Mouse (Mus musculus): ENCODE measurements around the gene Sec61g. TPM values are rescaled to one million over a fixed set of nuclear protein-coding genes. Genes with fewer than 3 reads are reported as not detected.
"Not testable (repeated sequence)": the region's sequence is repeated elsewhere in the genome, so short reads cannot be mapped to it uniquely, and the experiment has no call there.

Gene Sec61g
- 1.3 and 3.9 TPM in 2 replicates for polyA plus RNA-seq (2012; ENCODE audit: insufficient read depth, insufficient read length, missing spikeins)

DNA sequence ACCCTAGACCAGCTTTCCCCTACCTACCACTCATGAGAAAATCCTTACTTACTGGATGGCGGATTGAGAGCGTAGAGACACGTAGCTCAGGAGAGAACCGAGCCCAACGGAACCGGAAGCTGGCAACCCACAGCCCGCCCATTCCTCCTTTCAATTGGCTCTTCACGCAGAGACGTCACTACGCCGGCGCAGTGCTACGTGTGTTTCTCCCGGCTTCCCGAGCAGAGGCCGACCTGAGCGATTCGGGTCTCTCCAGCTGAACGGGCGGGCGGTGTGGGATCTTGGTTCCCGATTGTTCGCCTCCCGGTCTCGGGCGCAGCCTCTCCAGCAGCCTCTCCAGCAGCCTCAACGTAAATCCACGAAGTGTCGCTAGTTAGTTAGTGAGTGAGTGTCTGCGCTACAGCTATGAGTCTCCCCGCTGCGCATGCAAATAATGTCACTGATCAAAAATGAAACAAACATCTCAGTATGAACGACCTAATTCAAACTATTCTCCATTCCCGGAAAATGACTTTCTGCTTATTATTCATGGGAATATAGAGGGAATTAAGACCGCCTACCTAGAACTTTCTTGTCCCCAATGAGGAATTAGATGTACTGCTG is at the start of gene Sec61g:
Gene Sec61g, minus strand, starts transcription at position 433 of the 603 bp plus-strand sequence.
- Histone ChIP-seq H3K4me3 (ENCODE audit: insufficient read depth, low read depth, low read length) (peak within 1 kb of the TSS; percentile 98), H3K27ac (replicated peaks; ENCODE audit: low read depth, low read length) (peak within 1 kb of the TSS; percentile 92), H3K4me1 (ENCODE audit: control insufficient read depth, insufficient read depth, insufficient read length, low read length) (no peaks in the 10 kb centered on the region)

GRCm38 (mm10) chr11:16546421-16547163 is 38.3 kb upstream of the Sec61g start:
- Histone ChIP-seq H3K27ac (replicated peaks; ENCODE audit: low read depth, low read length) (no peak overlapping the region), H3K4me1 (ENCODE audit: control insufficient read depth, insufficient read depth, insufficient read length, low read length) (no peaks in the 10 kb centered on the region), H3K4me3 (ENCODE audit: insufficient read depth, low read depth, low read length) (no peak overlapping the region)

GRCm38 (mm10) chr11:16537379-16537778 is 29.1 kb upstream of the Sec61g start:
- Histone ChIP-seq H3K4me1 (ENCODE audit: control insufficient read depth, insufficient read depth, insufficient read length, low read length) (no peaks in the 10 kb centered on the region), H3K4me3 (ENCODE audit: insufficient read depth, low read depth, low read length) (no peak overlapping the region), H3K27ac (replicated peaks; ENCODE audit: low read depth, low read length) (no peak overlapping the region)

DNA sequence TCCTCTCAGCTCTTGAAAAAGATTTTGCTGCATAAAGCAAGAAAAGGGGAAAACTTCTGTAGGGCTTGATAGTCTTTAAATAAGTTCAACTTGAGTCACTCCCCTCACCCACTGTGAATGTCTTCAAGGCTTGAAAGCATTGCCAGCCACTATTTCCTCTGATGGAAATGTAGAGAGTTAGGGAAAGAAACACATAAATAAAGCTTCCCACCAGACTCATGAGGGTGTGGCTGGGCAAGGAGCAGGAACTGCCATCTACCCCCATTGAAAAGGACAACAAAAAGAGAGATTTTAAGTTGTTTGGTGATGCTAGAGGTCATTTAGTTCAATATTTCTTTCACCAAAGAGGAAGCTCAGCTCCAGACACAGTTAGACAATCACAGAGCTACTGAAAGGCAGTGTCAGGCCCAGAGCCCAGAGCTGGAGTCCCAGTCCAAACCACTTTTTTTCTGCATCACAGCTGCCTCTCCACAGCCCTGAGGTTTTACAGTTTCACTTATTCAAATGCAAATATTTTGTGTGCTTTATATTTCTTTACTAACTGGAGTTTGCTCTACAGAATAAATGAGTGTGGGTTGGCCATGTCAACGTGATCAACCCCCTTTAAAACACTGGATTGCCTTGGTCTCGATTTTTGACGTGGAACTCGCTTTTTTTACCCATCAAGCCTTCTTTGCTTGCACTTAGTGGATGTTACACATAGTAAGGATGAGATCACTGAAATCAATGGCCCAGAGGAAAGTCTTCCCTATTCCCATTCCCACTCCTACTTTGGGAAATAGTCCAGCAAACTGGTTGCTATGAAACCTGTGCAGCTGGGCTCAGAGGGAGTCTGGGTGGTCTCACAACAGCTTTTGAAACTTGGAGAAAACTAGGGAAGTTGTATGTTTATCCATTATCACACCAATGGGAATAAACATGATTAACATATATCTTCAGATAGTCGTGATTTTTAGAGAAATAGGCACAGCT is 26.6 kb upstream of the Sec61g start:
- Histone ChIP-seq H3K4me3 (ENCODE audit: insufficient read depth, low read depth, low read length) (no peak overlapping the region), H3K27ac (replicated peaks; ENCODE audit: low read depth, low read length) (no peak overlapping the region), H3K4me1 (ENCODE audit: control insufficient read depth, insufficient read depth, insufficient read length, low read length) (no peaks in the 10 kb centered on the region)

GRCm38 (mm10) chr11:16532877-16533276 is 24.6 kb upstream of the Sec61g start:
- Histone ChIP-seq H3K27ac (replicated peaks; ENCODE audit: low read depth, low read length) (no peak overlapping the region), H3K4me3 (ENCODE audit: insufficient read depth, low read depth, low read length) (no peak overlapping the region), H3K4me1 (ENCODE audit: control insufficient read depth, insufficient read depth, insufficient read length, low read length) (no peaks in the 10 kb centered on the region)

DNA sequence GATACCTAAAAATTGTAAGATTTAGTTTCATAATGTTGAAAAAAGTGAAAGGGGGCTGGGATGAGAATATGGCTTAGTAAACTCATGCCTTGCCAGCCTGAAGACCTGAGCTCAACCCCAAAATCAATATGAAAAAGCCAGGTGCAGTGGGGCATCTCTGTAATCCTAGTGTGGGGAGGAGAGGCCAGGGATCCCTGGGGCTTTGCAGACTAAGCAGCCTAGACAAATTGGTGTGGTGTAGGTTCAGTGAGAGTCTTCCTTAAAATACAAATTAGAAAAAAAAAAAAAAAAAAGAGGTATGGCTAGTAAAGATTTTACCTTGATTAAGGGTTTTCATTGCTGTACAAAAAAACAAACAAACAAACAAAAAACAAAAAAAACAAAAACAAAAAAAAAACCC is 20.6 kb upstream of the Sec61g start:
- Histone ChIP-seq H3K4me3 (ENCODE audit: insufficient read depth, low read depth, low read length) (no peak overlapping the region), H3K4me1 (ENCODE audit: control insufficient read depth, insufficient read depth, insufficient read length, low read length) (no peaks in the 10 kb centered on the region), H3K27ac (replicated peaks; ENCODE audit: low read depth, low read length) (peak overlapping the region; percentile 43)

- no peaks in the 10 kb centered on the region for H3K4me1 ChIP-seq (ENCODE audit: control insufficient read depth, insufficient read depth, insufficient read length, low read length)
- no peak overlapping the region for H3K4me3 ChIP-seq (ENCODE audit: insufficient read depth, low read depth, low read length)
- peak overlapping the region; percentile 23; the same call in 1 of the 2 replicates for H3K27ac ChIP-seq (replicated peaks; ENCODE audit: low read depth, low read length)
These were observed 20.1 kb upstream of the Sec61g start for GRCm38 (mm10) chr11:16528391-16528790.

DNA sequence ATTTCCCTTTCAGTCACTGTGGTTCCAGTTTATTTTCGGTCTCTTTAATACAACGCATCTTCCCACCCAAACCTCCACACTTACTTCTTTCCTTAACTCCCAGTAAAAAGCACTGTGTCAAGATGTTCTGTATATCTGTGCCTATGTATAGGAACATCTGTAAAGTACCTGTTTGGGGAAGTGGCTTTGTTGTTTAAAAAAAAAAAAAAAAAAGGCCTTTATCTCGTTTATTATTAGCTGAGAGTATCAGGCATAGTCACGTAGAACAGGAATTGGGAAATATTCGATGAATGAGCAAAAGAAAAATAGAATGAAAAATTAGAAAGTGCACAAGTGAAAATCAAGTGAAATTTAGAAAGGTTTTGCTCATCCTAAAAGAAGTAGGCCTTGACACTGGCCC is 19.5 kb upstream of the Sec61g start:
- no peaks in the 10 kb centered on the region for H3K4me1 ChIP-seq (ENCODE audit: control insufficient read depth, insufficient read depth, insufficient read length, low read length)

GRCm38 (mm10) chr11:16526467-16526866 is 18.2 kb upstream of the Sec61g start:
- H3K4me3 ChIP-seq (ENCODE audit: insufficient read depth, low read depth, low read length), result no peak overlapping the region
- H3K27ac ChIP-seq (replicated peaks; ENCODE audit: low read depth, low read length), result no peak overlapping the region
- H3K4me1 ChIP-seq (ENCODE audit: control insufficient read depth, insufficient read depth, insufficient read length, low read length), result no peaks in the 10 kb centered on the region

More for the DNA sequence above, 19.5 kb upstream of the Sec61g start:
- H3K4me3 ChIP-seq (ENCODE audit: insufficient read depth, low read depth, low read length), result no peak overlapping the region
- no peak overlapping the region for H3K27ac ChIP-seq (replicated peaks; ENCODE audit: low read depth, low read length)

DNA sequence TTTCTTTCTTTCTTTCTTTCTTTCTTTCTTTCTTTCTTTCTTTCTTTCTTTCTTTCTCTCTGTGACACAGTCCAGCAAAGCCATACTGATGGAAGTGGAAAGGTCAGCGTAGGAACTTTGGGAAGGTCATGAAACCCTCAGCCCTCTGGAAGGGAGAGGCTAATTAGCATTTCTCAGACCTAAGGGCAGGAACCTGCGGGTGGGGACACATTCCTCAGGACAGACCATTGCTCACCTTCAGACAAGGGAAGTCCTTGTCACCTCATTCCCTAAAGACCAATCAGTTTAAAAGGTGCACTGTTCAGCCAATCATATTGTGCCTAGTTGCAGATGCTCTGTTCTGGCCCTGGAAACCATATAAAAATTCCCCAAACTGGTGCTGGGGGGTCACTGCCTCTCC is 17.4 kb upstream of the Sec61g start:
- Histone ChIP-seq H3K4me3 (ENCODE audit: insufficient read depth, low read depth, low read length) (no peak overlapping the region), H3K27ac (replicated peaks; ENCODE audit: low read depth, low read length) (no peak overlapping the region), H3K4me1 (ENCODE audit: control insufficient read depth, insufficient read depth, insufficient read length, low read length) (no peaks in the 10 kb centered on the region)

DNA sequence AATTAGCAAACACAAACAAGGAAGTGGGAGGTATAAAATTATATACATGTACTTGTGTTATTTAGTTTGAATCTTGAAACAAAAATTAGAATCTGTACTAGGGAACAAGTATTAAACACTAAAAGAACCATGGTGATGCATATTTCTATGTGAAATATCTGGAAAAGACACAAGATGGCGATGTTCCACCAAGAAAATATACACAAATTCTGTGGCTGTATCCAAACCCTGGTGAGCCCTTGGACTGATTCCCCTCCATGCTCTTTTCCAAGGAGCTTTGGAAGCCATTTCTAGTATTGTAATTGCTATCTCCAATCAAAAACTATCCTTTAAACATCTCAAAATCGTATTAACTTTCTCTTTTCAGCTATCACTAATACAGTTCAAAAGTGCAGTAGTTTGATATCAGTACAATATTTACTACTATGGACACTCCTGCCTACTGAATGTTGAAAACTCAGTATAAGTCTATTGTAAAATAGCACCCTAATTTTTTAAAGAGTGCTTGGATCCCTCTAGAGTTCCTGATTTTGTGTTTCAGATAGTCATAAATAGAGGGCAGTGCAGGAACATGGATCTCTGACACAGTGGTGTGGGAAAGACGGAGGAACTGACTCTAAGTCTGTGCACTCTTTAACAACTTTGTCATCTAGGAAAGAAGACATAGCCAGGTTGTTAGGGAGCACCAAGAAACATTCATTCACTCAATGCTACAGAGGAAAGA is 16.8 kb upstream of the Sec61g start:
- no peak overlapping the region for H3K27ac ChIP-seq (replicated peaks; ENCODE audit: low read depth, low read length)
- H3K4me1 ChIP-seq (ENCODE audit: control insufficient read depth, insufficient read depth, insufficient read length, low read length), result no peaks in the 10 kb centered on the region
- H3K4me3 ChIP-seq (ENCODE audit: insufficient read depth, low read depth, low read length), result no peak overlapping the region

DNA sequence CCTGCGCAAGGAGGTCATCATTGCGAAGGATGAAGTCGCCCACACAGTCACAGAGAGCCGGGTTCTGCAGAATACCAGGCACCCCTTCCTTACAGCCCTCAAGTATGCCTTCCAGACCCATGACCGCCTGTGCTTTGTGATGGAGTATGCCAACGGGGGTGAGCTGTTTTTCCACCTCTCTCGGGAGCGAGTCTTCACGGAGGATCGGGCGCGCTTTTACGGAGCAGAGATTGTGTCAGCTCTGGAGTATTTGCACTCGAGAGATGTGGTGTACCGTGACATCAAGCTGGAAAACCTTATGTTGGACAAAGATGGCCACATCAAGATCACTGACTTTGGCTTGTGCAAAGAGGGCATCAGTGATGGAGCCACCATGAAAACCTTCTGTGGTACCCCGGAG is 6.8 kb upstream of the Sec61g start:
- not testable (repeated sequence) for H3K4me1 ChIP-seq (ENCODE audit: control insufficient read depth, insufficient read depth, insufficient read length, low read length); H3K27ac ChIP-seq (replicated peaks; ENCODE audit: low read depth, low read length); H3K4me3 ChIP-seq (ENCODE audit: insufficient read depth, low read depth, low read length)

GRCm38 (mm10) chr11:16514221-16514620 is 5.9 kb upstream of the Sec61g start:
- H3K27ac ChIP-seq (replicated peaks; ENCODE audit: low read depth, low read length); H3K4me3 ChIP-seq (ENCODE audit: insufficient read depth, low read depth, low read length); H3K4me1 ChIP-seq (ENCODE audit: control insufficient read depth, insufficient read depth, insufficient read length, low read length): not testable (repeated sequence)

DNA sequence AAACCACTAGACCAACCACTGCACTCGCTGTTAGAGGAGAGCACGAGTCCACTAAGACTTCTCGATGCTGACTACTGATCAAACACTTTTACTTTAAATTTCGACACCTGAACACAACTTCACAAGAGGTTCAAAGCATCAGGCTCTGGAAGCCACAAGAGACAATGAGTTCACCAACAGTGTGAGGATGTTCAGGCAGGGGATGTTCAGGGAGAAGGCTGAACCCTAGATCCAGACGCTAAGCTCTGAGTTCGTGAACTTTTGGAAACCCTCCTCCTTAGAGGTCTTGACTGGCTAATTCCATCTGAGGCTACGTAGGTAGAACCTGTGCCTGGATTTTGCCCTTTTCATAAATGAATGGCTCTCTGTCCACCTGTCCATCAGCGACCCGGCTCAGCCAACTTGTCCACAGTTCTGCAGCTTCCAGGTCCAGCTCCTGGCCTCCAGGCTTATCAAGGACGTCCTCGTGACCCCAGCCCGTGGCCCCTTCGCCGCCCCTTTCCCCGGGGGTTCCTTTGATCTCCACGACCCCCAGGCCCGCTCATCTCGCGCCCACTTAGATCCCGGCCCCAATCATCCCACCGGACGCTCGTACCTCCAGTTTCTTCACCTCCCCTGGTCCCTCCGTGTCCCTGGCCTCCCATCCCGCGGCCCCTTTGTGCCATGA is 766 bp downstream of the Sec61g start:
- peak overlapping the region; percentile 84 for H3K27ac ChIP-seq (replicated peaks; ENCODE audit: low read depth, low read length)
- peak overlapping the region; percentile 98 for H3K4me3 ChIP-seq (ENCODE audit: insufficient read depth, low read depth, low read length)
- H3K4me1 ChIP-seq (ENCODE audit: control insufficient read depth, insufficient read depth, insufficient read length, low read length), result no peaks in the 10 kb centered on the region
